Mouse (Mus musculus): Measurements from ENCODE around the gene Ell2. TPM values are rescaled to one million over a fixed set of nuclear protein-coding genes. Genes with fewer than 3 reads are reported as not detected.
A peak's percentile ranks its signal among the peaks of the same experiment; 100 is the strongest.

The Ell2 gene
- polyA plus RNA-seq, 1 experiment from 2014 or later = 13.6 TPM

DNA sequence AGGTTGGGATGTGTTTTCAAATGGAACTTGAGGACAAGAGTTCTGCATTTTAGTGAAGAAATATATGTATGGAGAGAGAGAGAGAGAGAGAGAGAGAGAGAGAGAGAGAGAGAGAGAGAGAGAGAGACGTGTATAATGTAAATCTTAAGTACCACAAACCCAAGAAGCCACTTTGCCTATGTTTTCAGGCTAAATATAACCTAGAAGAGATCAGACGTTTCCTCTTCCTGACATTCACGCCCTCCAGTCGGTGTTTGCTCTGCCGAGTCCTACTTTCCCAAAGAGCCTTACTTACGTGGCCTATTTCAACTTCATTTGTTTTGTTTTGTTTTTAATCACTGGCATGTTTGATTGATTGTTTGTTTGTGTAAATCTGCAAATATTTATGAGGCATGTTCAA, 32.0 kb downstream of the Ell2 start:
- H3K9ac ChIP-seq (ENCODE audit: low read depth, low read length) = no peak overlapping the region
- 39% methylated on average over 6 of the region's 6 CpGs for WGBS
- no peaks in the 10 kb centered on the region for H3K27me3 ChIP-seq (replicated peaks; ENCODE audit: control insufficient read depth, insufficient read depth, low read length)
- DNase-seq (ENCODE audit: low spot score) (no peak), ATAC-seq (ENCODE audit: low read depth) (no peak)
- H3K4me2 ChIP-seq (ENCODE audit: low read depth, low read length) = no peak overlapping the region
- no peak overlapping the region for H3K4me3 ChIP-seq (ENCODE audit: low read depth, low read length)
- no peaks in the 10 kb centered on the region for H3K9me3 ChIP-seq (ENCODE audit: control insufficient read depth, low read length)
- no peaks in the 10 kb centered on the region for H3K36me3 ChIP-seq (ENCODE audit: control insufficient read depth, insufficient read depth, low read length)
- H3K27ac ChIP-seq (replicated peaks; ENCODE audit: low read depth, low read length) = no peak overlapping the region
- peaks cover 3% of the 10 kb centered on the region; the same call in 1 of the 2 replicates for H3K4me1 ChIP-seq (ENCODE audit: control insufficient read depth, insufficient read depth, low read length)

- Histone ChIP-seq H3K9ac (ENCODE audit: low read depth, low read length) (no peak overlapping the region), H3K27ac (replicated peaks; ENCODE audit: low read depth, low read length) (no peak overlapping the region), H3K4me3 (ENCODE audit: low read depth, low read length) (no peak overlapping the region), H3K4me2 (ENCODE audit: low read depth, low read length) (no peak overlapping the region), H3K36me3 (ENCODE audit: control insufficient read depth, insufficient read depth, low read length) (no peaks in the 10 kb centered on the region), H3K27me3 (replicated peaks; ENCODE audit: control insufficient read depth, insufficient read depth, low read length) (no peaks in the 10 kb centered on the region), H3K9me3 (ENCODE audit: control insufficient read depth, low read length) (no peaks in the 10 kb centered on the region), H3K4me1 (ENCODE audit: control insufficient read depth, insufficient read depth, low read length) (peaks cover 3% of the 10 kb centered on the region; the same call in 1 of the 2 replicates)
- DNase-seq (ENCODE audit: low spot score) (no peak), ATAC-seq (ENCODE audit: low read depth) (no peak)
- 76% methylated on average over 3 of the region's 3 CpGs for WGBS
Observed at GRCm38 (mm10) chr13:75738957-75739356, 32.4 kb downstream of the Ell2 start.

DNA sequence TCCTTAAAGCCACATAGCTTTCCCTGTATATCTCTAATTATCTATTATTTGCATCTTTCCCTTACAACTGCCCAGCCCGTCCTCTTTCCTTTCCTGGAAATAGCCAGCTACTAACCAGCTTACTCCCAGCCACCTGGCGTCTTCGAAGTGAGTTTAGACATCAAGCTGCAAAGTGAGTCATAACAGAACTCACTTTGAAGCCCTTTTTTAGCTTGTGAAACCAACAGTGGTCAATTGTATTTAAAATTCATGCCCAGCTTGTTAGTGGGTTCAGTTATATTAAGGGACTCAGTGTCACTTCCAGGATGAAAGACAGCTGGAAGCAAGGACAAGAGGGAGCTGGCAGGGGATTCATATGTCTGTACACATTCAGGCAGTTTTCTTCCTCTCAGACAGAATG, 33.5 kb downstream of the Ell2 start:
- no peak overlapping the region for H3K4me2 ChIP-seq (ENCODE audit: low read depth, low read length)
- no peak overlapping the region for H3K27ac ChIP-seq (replicated peaks; ENCODE audit: low read depth, low read length)
- WGBS = 64% methylated on average over 3 of the region's 3 CpGs
- H3K4me3 ChIP-seq (ENCODE audit: low read depth, low read length) = no peak overlapping the region
- H3K9ac ChIP-seq (ENCODE audit: low read depth, low read length) = no peak overlapping the region
- no peak for ATAC-seq (ENCODE audit: low read depth)
- H3K4me1 ChIP-seq (ENCODE audit: control insufficient read depth, insufficient read depth, low read length) = peaks cover 3% of the 10 kb centered on the region; the same call in 1 of the 2 replicates
- DNase-seq (ENCODE audit: low spot score) = no peak
- no peaks in the 10 kb centered on the region for H3K27me3 ChIP-seq (replicated peaks; ENCODE audit: control insufficient read depth, insufficient read depth, low read length)
- H3K36me3 ChIP-seq (ENCODE audit: control insufficient read depth, insufficient read depth, low read length) = no peaks in the 10 kb centered on the region
- no peaks in the 10 kb centered on the region for H3K9me3 ChIP-seq (ENCODE audit: control insufficient read depth, low read length)

DNA sequence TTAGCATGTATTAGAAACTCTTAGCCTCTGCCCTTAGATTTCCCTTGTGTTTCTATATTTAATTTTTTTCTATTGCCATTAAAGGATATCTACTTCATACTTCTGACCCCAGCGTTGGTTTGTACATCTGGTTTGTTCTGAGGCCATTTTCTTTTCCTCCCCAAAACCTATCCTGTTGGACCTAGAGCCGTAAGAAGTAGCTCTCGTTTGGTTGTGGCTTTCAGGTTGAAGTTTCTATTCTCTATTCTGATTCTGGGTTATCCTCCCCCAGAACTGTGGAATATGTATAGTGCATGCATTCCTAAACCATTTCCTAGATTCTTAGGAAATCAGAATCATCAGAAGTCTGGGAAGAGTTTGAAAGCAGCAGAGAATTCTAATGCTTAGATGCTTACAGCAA, 34.6 kb downstream of the Ell2 start:
- no peak overlapping the region for H3K4me3 ChIP-seq (ENCODE audit: low read depth, low read length)
- no peaks in the 10 kb centered on the region for H3K27me3 ChIP-seq (replicated peaks; ENCODE audit: control insufficient read depth, insufficient read depth, low read length)
- peaks cover 3% of the 10 kb centered on the region; the same call in 1 of the 2 replicates for H3K4me1 ChIP-seq (ENCODE audit: control insufficient read depth, insufficient read depth, low read length)
- no peak overlapping the region for H3K4me2 ChIP-seq (ENCODE audit: low read depth, low read length)
- 0 out of 2 replicates have a peak overlapping the region, but pooled peaks have one; percentile 2 for H3K27ac ChIP-seq (replicated peaks; ENCODE audit: low read depth, low read length)
- ATAC-seq (ENCODE audit: low read depth) (no peak), DNase-seq (ENCODE audit: low spot score) (no peak)
- no peak overlapping the region for H3K9ac ChIP-seq (ENCODE audit: low read depth, low read length)
- H3K9me3 ChIP-seq (ENCODE audit: control insufficient read depth, low read length) = no peaks in the 10 kb centered on the region
- no peaks in the 10 kb centered on the region for H3K36me3 ChIP-seq (ENCODE audit: control insufficient read depth, insufficient read depth, low read length)
- 83% methylated on average over 3 of the region's 3 CpGs for WGBS

DNA sequence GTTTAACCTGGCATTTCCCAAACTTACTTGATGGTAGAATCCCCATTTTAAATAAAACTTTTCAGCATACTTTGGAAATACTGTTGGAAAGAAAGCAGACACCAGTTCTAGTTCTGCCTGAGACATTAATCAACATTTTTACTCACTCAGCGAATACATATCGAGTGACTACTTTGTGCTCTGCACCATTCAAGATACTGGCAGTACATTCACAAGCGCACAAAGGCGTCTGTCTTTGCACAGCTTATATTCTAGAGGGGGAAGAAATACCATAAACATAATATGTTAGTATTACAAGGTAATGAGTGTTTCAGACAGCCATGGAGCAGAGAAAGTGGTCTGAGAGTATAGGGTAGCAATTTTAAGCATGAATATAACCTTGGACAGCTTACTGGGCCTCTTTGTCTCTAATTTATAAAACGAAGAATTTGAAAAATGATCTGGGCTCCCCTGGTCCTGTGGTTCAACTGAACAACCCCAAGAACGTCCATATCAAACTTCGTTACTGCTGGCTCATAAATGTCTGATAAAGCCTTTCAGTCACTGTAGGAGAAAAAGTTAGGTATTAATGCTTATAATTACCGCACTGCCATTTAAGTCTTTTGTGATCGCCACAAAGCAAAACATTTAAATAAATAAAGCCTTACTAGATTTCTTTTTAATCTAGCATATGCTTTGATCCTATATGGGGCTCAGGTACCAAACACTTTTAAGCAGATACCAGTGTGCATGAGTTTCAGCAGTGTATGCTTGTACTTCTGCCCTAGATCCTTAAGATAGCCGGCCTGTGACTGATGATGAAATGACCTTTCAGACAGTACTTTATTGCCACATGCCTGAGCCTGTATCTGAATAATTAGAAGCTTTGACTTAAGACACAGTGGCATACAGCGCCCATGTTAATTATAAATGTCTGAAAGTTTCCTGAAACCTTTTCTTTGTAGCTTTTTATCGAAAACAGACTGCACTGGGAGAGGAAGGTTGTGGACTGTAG, 35.5 kb downstream of the Ell2 start:
- no peak overlapping the region for H3K27ac ChIP-seq (replicated peaks; ENCODE audit: low read depth, low read length)
- peak; percentile 57; the same call in 1 of the 2 replicates for ATAC-seq (ENCODE audit: low read depth)
- no peak overlapping the region for H3K4me2 ChIP-seq (ENCODE audit: low read depth, low read length)
- H3K9ac ChIP-seq (ENCODE audit: low read depth, low read length) = no peak overlapping the region
- no peaks in the 10 kb centered on the region for H3K9me3 ChIP-seq (ENCODE audit: control insufficient read depth, low read length)
- no peak overlapping the region for H3K4me3 ChIP-seq (ENCODE audit: low read depth, low read length)
- DNase-seq (ENCODE audit: low spot score) = peak; percentile 36
- H3K36me3 ChIP-seq (ENCODE audit: control insufficient read depth, insufficient read depth, low read length) = no peaks in the 10 kb centered on the region
- peaks cover 3% of the 10 kb centered on the region; the same call in 1 of the 2 replicates for H3K4me1 ChIP-seq (ENCODE audit: control insufficient read depth, insufficient read depth, low read length)
- 64% methylated on average over 12 of the region's 12 CpGs for WGBS
- H3K27me3 ChIP-seq (replicated peaks; ENCODE audit: control insufficient read depth, insufficient read depth, low read length) = no peaks in the 10 kb centered on the region

DNA sequence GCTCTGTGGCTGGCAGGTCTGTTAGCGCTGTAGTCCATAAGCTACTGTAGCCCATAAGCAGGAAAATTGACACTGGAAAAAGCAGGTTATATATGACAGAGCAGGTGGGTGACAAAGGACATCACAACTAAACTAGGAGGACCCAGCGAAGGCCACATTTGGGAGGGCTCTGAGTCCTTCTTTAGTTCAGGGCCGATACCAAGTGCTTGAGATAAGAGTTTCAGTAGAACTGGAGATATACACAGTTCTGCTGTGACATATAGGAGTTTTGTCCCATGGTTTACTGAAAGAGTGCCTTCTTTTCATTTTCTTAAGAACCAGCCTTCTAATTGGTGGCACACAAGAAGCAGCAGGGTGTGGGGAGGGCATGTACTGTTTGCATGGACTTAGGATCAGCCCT, 36.4 kb downstream of the Ell2 start:
- no peak for ATAC-seq (ENCODE audit: low read depth)
- WGBS = 89% methylated on average over 3 of the region's 3 CpGs
- Histone ChIP-seq H3K36me3 (ENCODE audit: control insufficient read depth, insufficient read depth, low read length) (no peaks in the 10 kb centered on the region), H3K4me3 (ENCODE audit: low read depth, low read length) (no peak overlapping the region), H3K9ac (ENCODE audit: low read depth, low read length) (no peak overlapping the region), H3K4me1 (ENCODE audit: control insufficient read depth, insufficient read depth, low read length) (peaks cover 3% of the 10 kb centered on the region; the same call in 1 of the 2 replicates), H3K9me3 (ENCODE audit: control insufficient read depth, low read length) (no peaks in the 10 kb centered on the region), H3K27me3 (replicated peaks; ENCODE audit: control insufficient read depth, insufficient read depth, low read length) (no peaks in the 10 kb centered on the region), H3K4me2 (ENCODE audit: low read depth, low read length) (no peak overlapping the region), H3K27ac (replicated peaks; ENCODE audit: low read depth, low read length) (no peak overlapping the region)
- DNase-seq (ENCODE audit: low spot score) = no peak

- Histone ChIP-seq H3K4me2 (ENCODE audit: low read depth, low read length) (no peak overlapping the region), H3K9ac (ENCODE audit: low read depth, low read length) (no peak overlapping the region), H3K4me3 (ENCODE audit: low read depth, low read length) (no peak overlapping the region), H3K9me3 (ENCODE audit: control insufficient read depth, low read length) (no peaks in the 10 kb centered on the region), H3K27me3 (replicated peaks; ENCODE audit: control insufficient read depth, insufficient read depth, low read length) (no peaks in the 10 kb centered on the region), H3K27ac (replicated peaks; ENCODE audit: low read depth, low read length) (no peak overlapping the region), H3K36me3 (ENCODE audit: control insufficient read depth, insufficient read depth, low read length) (no peaks in the 10 kb centered on the region), H3K4me1 (ENCODE audit: control insufficient read depth, insufficient read depth, low read length) (no peaks in the 10 kb centered on the region)
- DNase-seq (ENCODE audit: low spot score) (no peak), ATAC-seq (ENCODE audit: low read depth) (no peak)
- 80% methylated on average over 4 of the region's 4 CpGs for WGBS
Observed at GRCm38 (mm10) chr13:75744065-75744464, 37.5 kb downstream of the Ell2 start.

DNA sequence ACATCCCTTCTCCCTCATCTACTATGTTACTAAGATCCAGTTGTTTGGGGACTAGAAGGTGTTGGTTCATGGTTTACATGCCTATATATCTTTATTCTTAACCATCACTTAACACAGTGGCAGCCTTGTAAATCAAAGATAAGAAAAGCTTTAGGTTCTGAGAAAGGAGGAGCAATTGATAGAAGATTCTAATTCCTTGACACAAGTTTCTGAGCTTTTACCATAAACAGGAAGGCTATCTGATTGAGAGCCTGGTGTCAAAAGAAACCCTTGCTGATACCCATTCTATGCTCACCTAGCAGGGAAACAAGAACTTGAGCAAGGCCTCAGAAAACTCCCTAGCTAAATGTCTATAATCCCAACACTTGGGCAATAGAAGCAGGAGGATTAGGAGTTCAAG, 38.8 kb downstream of the Ell2 start:
- H3K9ac ChIP-seq (ENCODE audit: low read depth, low read length) = no peak overlapping the region
- no peak for ATAC-seq (ENCODE audit: low read depth)
- H3K36me3 ChIP-seq (ENCODE audit: control insufficient read depth, insufficient read depth, low read length) = no peaks in the 10 kb centered on the region
- no peak overlapping the region for H3K27ac ChIP-seq (replicated peaks; ENCODE audit: low read depth, low read length)
- H3K4me3 ChIP-seq (ENCODE audit: low read depth, low read length) = no peak overlapping the region
- no peaks in the 10 kb centered on the region for H3K9me3 ChIP-seq (ENCODE audit: control insufficient read depth, low read length)
- no peak overlapping the region for H3K4me2 ChIP-seq (ENCODE audit: low read depth, low read length)
- no peaks in the 10 kb centered on the region for H3K4me1 ChIP-seq (ENCODE audit: control insufficient read depth, insufficient read depth, low read length)
- H3K27me3 ChIP-seq (replicated peaks; ENCODE audit: control insufficient read depth, insufficient read depth, low read length) = no peaks in the 10 kb centered on the region
- DNase-seq (ENCODE audit: low spot score) = no peak
